Mouse (Mus musculus) heart, adult 2 months (tissue): ENCODE data around the gene Lig3. TPM values are rescaled to one million over a fixed set of nuclear protein-coding genes. Genes with fewer than 3 reads are reported as not detected.
"Not testable (repeated sequence)": the region's sequence is repeated elsewhere in the genome, so short reads cannot be mapped to it uniquely, and the experiment has no call there.

Experiments used
- DNase-seq, 2 experiments: peaks; one replicate each; pipeline ENCODE4 v3.0.0; 2021
- H3K27ac ChIP-seq: fragments of 200-600 bp; 2 replicates; pipeline ENCODE4 v1.8.1; 2022
- H3K27me3 ChIP-seq: fragments of 200-500 bp; 2 replicates; pipeline ENCODE4 v1.6.1; 2012; ENCODE audit warnings: mild to moderate bottlenecking, low read length, inconsistent platforms, mixed read lengths; ENCODE audit not compliant: control insufficient read depth, insufficient read depth
- H3K36me3 ChIP-seq: fragments of 200-500 bp; 2 replicates; pipeline ENCODE4 v1.6.1; 2012; ENCODE audit warnings: low read length, inconsistent platforms; ENCODE audit not compliant: control insufficient read depth, insufficient read depth
- H3K4me1 ChIP-seq: fragments of 200-500 bp; 2 replicates; pipeline ENCODE4 v1.6.1; 2011; ENCODE audit warnings: low read length; ENCODE audit not compliant: control insufficient read depth, insufficient read depth
- H3K4me3 ChIP-seq: fragments of 200-600 bp; 2 replicates; pipeline ENCODE4 v1.8.1; 2022
- H3K79me2 ChIP-seq: fragments of 200-500 bp; replicated peaks from 2 replicates; pipeline ENCODE4 v1.6.1; 2012; ENCODE audit warnings: mild to moderate bottlenecking, inconsistent platforms, low read length, moderate library complexity, mixed read lengths; ENCODE audit not compliant: control insufficient read depth, insufficient read depth
- H3K9ac ChIP-seq: fragments of 200-500 bp; 2 replicates; pipeline ENCODE4 v1.6.1; 2012; ENCODE audit warnings: low read depth, mild to moderate bottlenecking, control low read depth, inconsistent platforms, low read length, mixed read lengths
- CTCF ChIP-seq: fragments of 200-600 bp; IDR thresholded peaks from 2 replicates; pipeline ENCODE4 v1.8.1; 2022; ENCODE audit warnings: antibody characterized with exemption, mild to moderate bottlenecking, moderate library complexity
- EP300 ChIP-seq: fragments of 200-500 bp; IDR thresholded peaks from 2 replicates; pipeline ENCODE4 v1.6.1; 2011; ENCODE audit warnings: low read depth, low read length, control low read depth; ENCODE audit not compliant: insufficient read depth
- POLR2A ChIP-seq: fragments of 200-500 bp; IDR thresholded peaks from 2 replicates; pipeline ENCODE4 v1.6.1; 2011; ENCODE audit warnings: mild to moderate bottlenecking, low read depth, low read length, control low read depth; ENCODE audit not compliant: insufficient read depth
- WGBS: fragments of 180-500 bp; shearing (Covaris S2); methylation state at CpG from one replicate; pipeline ENCODE4 v1.1.7; 2018; 5-methylcytosine and 5-hydroxymethylcytosine counted together
- intact Hi-C: fragments of 180-260 bp; cut with DNase I; formaldehyde crosslinking; loops from one replicate; pipeline ENCODE4 v1.15.1; 2025
- polyA plus RNA-seq: library from polyadenylated mRNA; depleted of rRNA; stranded (reverse); fragments of >200 nt; gene quantifications from 2 replicates; pipeline ENCODE4 v1.2.3, GENCODE M21; 2012
- total RNA-seq, 2 experiments: library from RNA; stranded (reverse); gene quantifications; 2 replicates each; pipeline ENCODE4 v1.2.3; 2021

Lig3 gene
- total and polyA plus RNA-seq, 3 experiments, result 9.2 to 20.0 (median 14.4) TPM

- Histone ChIP-seq H3K4me1 (no peaks in the 10 kb centered on the region), H3K4me3 (no peak overlapping the region), H3K27me3 (no peaks in the 10 kb centered on the region), H3K9ac (no peak overlapping the region), H3K79me2 (no peaks in the 10 kb centered on the region), H3K36me3 (no peaks in the 10 kb centered on the region), H3K27ac (no peak overlapping the region)
- TF ChIP-seq CTCF (no peak), POLR2A (no peak), EP300 (no peak)
- whole genome bisulfite sequencing, result 55% methylated on average over 5 of the region's 5 CpGs
- no peak for DNase-seq
- intact Hi-C loops, result no loop called here
These were observed 27.6 kb downstream of the Lig3 start for GRCm38 (mm10) chr11:82808485-82808884.

DNA sequence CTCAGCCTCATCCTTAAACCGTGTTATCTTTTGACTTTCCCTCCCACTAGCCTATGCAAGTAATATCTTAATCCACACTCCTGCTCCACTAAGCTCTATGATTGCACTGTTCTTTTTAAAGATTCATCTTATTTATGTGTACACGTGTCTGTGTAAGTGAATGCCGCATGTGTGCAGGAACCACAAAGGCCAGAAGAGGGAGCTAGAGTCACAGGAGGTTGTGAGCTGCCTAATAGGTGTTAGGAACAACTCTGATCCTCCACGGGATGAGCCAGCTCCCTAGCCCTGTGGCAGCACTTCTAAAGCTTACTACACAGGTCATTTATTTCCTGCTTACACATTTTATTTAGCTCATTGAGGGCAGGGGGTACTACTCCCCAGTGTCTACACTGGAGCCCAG is 38.4 kb downstream of the Lig3 start:
- no peak overlapping the region for H3K4me3 ChIP-seq
- no peaks in the 10 kb centered on the region for H3K27me3 ChIP-seq
- intact Hi-C loops, result loop anchor here (2.0 kb wide), 2 partner anchors 51 to 71 kb away; partner anchors contain the start of genes Rad51d and Rffl
- no peak overlapping the region for H3K9ac ChIP-seq
- 62% methylated on average over 4 of the region's 4 CpGs for WGBS
- H3K27ac ChIP-seq, result no peak overlapping the region
- H3K79me2 ChIP-seq, result no peaks in the 10 kb centered on the region
- no peaks in the 10 kb centered on the region for H3K36me3 ChIP-seq
- H3K4me1 ChIP-seq, result no peaks in the 10 kb centered on the region
- peak; percentile 29 to 66 for DNase-seq
- TF ChIP-seq POLR2A (no peak), EP300 (0 out of 2 replicates have a peak, but pooled peaks have one; percentile 35), CTCF (peak; percentile 82)

GRCm38 (mm10) chr11:82820788-82821456 is 40.0 kb downstream of the Lig3 start:
- TF ChIP-seq POLR2A (no peak), EP300 (no peak), CTCF (no peak)
- Histone ChIP-seq H3K79me2 (no peaks in the 10 kb centered on the region), H3K9ac (no peak overlapping the region), H3K4me1 (no peaks in the 10 kb centered on the region), H3K4me3 (no peak overlapping the region), H3K27ac (no peak overlapping the region), H3K27me3 (no peaks in the 10 kb centered on the region), H3K36me3 (no peaks in the 10 kb centered on the region)
- DNase-seq, result no peak
- intact Hi-C loops, result no loop called here
- 66% methylated on average over 13 of the region's 13 CpGs for WGBS

DNA sequence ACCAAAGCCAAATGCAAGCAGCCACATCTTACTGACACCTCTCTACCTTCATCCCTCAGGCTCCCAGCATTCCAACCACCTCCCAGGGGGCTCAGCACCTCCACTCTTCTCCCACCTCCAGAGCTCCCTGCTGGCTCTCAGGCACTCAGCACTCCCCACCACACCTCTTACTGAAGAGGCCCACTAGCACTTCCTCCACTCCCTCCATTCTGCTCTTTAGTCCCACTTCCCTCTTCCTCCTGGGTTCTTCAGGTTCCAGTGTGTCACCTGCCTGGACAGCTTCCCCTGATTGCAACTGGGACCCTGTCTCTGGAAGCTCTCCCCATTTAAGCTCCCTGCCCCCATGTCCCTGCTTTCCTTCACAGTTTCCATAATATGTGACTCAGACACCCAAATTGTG is 45.9 kb downstream of the Lig3 start:
- no peak for DNase-seq
- intact Hi-C loops, result no loop called here
- no peak overlapping the region for H3K27ac ChIP-seq
- TF ChIP-seq CTCF, result no peak
- no peaks in the 10 kb centered on the region; the same call in 1 of the 2 replicates for H3K4me1 ChIP-seq
- H3K79me2 ChIP-seq, result no peaks in the 10 kb centered on the region
- peaks cover 2% of the 10 kb centered on the region; the same call in 1 of the 2 replicates for H3K36me3 ChIP-seq
- H3K27me3 ChIP-seq, result no peaks in the 10 kb centered on the region
- no peak overlapping the region for H3K4me3 ChIP-seq
- no peak overlapping the region for H3K9ac ChIP-seq

GRCm38 (mm10) chr11:82831008-82831893 is 50.3 kb downstream of the Lig3 start:
- WGBS, result 14% methylated on average over 10 of the region's 10 CpGs
- Histone ChIP-seq H3K9ac (no peak overlapping the region), H3K4me1 (no peaks in the 10 kb centered on the region; the same call in 1 of the 2 replicates), H3K79me2 (no peaks in the 10 kb centered on the region), H3K27me3 (no peaks in the 10 kb centered on the region), H3K4me3 (no peak overlapping the region), H3K36me3 (peaks cover 2% of the 10 kb centered on the region; the same call in 1 of the 2 replicates), H3K27ac (peak overlapping the region; percentile 24; the same call in 1 of the 2 replicates)
- no peak for DNase-seq
- TF ChIP-seq POLR2A (no peak), CTCF (no peak), EP300 (no peak)
- intact Hi-C loops, result loop anchor here (5.0 kb wide), 1 partner anchor 49 kb away; the partner anchor contains the start of gene Lig3

DNA sequence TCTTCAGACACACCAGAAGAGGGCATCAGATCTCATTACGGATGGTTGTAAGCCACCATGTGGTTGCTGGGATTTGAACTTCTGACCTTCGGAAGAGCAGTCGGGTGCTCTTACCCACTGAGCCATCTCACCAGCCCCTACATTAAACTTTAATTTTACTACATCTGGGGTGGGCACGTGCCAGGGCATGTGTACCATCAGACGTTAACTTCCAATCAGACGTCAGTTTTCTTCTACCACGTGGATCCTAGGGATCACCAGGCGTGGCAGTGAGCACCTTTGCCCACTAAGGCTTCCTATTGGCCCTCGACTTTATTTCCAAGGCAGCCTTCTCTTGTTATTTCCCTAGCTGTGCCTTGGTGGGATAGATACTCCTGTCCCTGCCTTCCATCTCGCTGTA is 51.5 kb downstream of the Lig3 start:
- H3K79me2 ChIP-seq, DNase-seq, H3K36me3 ChIP-seq, H3K4me1 ChIP-seq, H3K27me3 ChIP-seq, H3K4me3 ChIP-seq, H3K27ac ChIP-seq, H3K9ac ChIP-seq: not testable (repeated sequence)
- intact Hi-C loops, result loop anchor here (5.0 kb wide), 1 partner anchor 50 kb away; the partner anchor contains the start of gene Lig3
- 81% methylated on average over 10 of the region's 10 CpGs for WGBS
